ENCODE assay signal across 10 mouse cellular contexts in the genomic region with DNA sequence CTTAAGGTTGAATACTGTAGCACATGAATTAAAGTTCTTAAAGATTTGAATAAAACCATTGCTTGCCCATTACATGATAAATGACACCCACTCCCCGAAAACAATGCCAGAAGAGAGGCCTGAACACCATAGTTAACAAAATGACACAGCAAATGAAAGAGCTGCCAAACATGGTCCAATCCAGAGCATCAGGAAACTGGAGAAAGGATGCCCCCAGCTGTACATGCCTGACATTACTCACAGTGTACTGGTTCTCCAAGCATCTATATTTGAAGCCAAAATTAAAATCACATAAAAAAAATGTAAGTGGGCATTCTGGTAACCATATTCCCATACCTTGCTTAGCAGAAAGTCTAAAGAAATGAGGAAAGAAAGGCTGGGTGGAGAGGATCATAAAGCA. TPM values are rescaled to one million over a fixed set of nuclear protein-coding genes. Genes with fewer than 3 reads are reported as not detected.
DNase-seq lines count a peak whose midpoint lies in the region; TF ChIP-seq lines count a peak whose summit lies in the region.
"Had no signal": no experiment of that assay in that cellular context is flagged by ENCODE, and none has a peak within 500 bp of the region (broad histone marks: within the 10 kb centered on the region; RNA-seq: fewer than 3 reads in every experiment).

No protein-coding gene starts in this region.

- no peak for DNase-seq in gastrocnemius, adult 2 months
- no peak for DNase-seq in gastrocnemius, postnatal 4 days (ENCODE audit: low spot score in 2 of 2)
- DNase-seq in ovary, postnatal 14 days (ENCODE audit: low spot score) = peak; percentile 5
- DNase-seq in ovary, postnatal 10 days (ENCODE audit: low spot score) = no peak
- DNase-seq in kidney, adult 9 months = peak; percentile 63
- DNase-seq in retina, embryonic 14.5 days (ENCODE audit: low spot score) = peak; percentile 42
- DNase-seq in c-Kit-positive CD71-positive TER-119-positive erythroid progenitor cells, embryonic 14.5 days (ENCODE audit: low spot score) = no peak
- no peak for DNase-seq in thymus, postnatal 10 days (ENCODE audit: low spot score in 2 of 2)

- peak; percentile 28 for TF ChIP-seq CTCF in gastrocnemius, adult 2 months (IDR thresholded peaks at IDR 0.05)

- no peak overlapping the region for H3K27ac ChIP-seq in gastrocnemius, adult 2 months
- H3K27ac ChIP-seq: liver, embryonic 15.5 days; stomach, embryonic 15.5 days had no signal

- intact Hi-C loops in gastrocnemius, adult 2 months (cut with DNase I) = no loop called here

- H3K4me3 ChIP-seq in gastrocnemius, adult 2 months = no peak overlapping the region
- H3K4me3 ChIP-seq: liver, embryonic 15.5 days; stomach, embryonic 15.5 days had no signal

RNA-seq across cellular contexts. Expression of gene Tmem106b, which starts 38.6 kb away (rescaled TPM):
- 10 to 100 TPM; 52.0 to 76.2 TPM for total RNA-seq in gastrocnemius, adult 2 months (2021)
- 10 to 100 TPM; 66.2 to 70.7 TPM for total RNA-seq in gastrocnemius, postnatal 4 days (2021)

Comparison
In these comparisons a context has a peak if more than half of its experiments do, and no peak if none do; other contexts are left out.
1. DNase-seq: peak in ovary, postnatal 14 days (single experiment), kidney, adult 9 months (single experiment) and retina, embryonic 14.5 days (single experiment); none in gastrocnemius, adult 2 months (single experiment), gastrocnemius, postnatal 4 days (0 of 2), ovary, postnatal 10 days (single experiment), c-Kit-positive CD71-positive TER-119-positive erythroid progenitor cells, embryonic 14.5 days (single experiment) and thymus, postnatal 10 days (0 of 2).